Mouse (Mus musculus): ENCODE measurements at regions not wholly inside any gene's neighbourhood (a gene's known extent, or its start where the extent isn't known, plus 50 kb on each side); places are given as distances from the start of the nearest gene placed in this dataset.
A peak's percentile ranks its signal among the peaks of the same experiment; 100 is the strongest.

- H3K4me1 ChIP-seq (ENCODE audit: control insufficient read depth, insufficient read depth, low read length) = no peaks in the 10 kb centered on the region
- no peak overlapping the region for H3K4me3 ChIP-seq (replicated peaks; ENCODE audit: insufficient read depth, low read depth, low read length)
- no peak for TF ChIP-seq POLR2A (IDR thresholded peaks at IDR 0.05; ENCODE audit: borderline replicate concordance, insufficient read depth, low read length)
- TF ChIP-seq CTCF (IDR thresholded peaks at IDR 0.05; ENCODE audit: borderline replicate concordance, insufficient read depth, low read depth, low read length) = no peak
- H3K27me3 ChIP-seq (ENCODE audit: control insufficient read depth, insufficient read depth, low read length) = no peaks in the 10 kb centered on the region; the same call in 1 of the 2 replicates
- H3K27ac ChIP-seq (ENCODE audit: insufficient read depth, low read length) = no peak overlapping the region
- 85% methylated on average over 3 of the region's 3 CpGs for WGBS
- no peak for DNase-seq
These were observed 95.7 kb upstream of the Adgrl2 start for GRCm38 (mm10) chr3:149086086-149086485.

- DNase-seq = no peak
- Histone ChIP-seq H3K27me3 (ENCODE audit: control insufficient read depth, insufficient read depth, low read length) (no peaks in the 10 kb centered on the region; the same call in 1 of the 2 replicates), H3K27ac (ENCODE audit: insufficient read depth, low read length) (no peak overlapping the region), H3K4me1 (ENCODE audit: control insufficient read depth, insufficient read depth, low read length) (no peaks in the 10 kb centered on the region), H3K4me3 (replicated peaks; ENCODE audit: insufficient read depth, low read depth, low read length) (no peak overlapping the region)
- TF ChIP-seq POLR2A (IDR thresholded peaks at IDR 0.05; ENCODE audit: borderline replicate concordance, insufficient read depth, low read length) = no peak
- no peak for TF ChIP-seq CTCF (IDR thresholded peaks at IDR 0.05; ENCODE audit: borderline replicate concordance, insufficient read depth, low read depth, low read length)
- 74% methylated on average over 10 of the region's 10 CpGs for WGBS
These were observed 94.7 kb upstream of the Adgrl2 start for GRCm38 (mm10) chr3:149084861-149085598.

- TF ChIP-seq POLR2A (IDR thresholded peaks at IDR 0.05; ENCODE audit: borderline replicate concordance, insufficient read depth, low read length) = no peak
- Histone ChIP-seq H3K4me3 (replicated peaks; ENCODE audit: insufficient read depth, low read depth, low read length) (no peak overlapping the region), H3K4me1 (ENCODE audit: control insufficient read depth, insufficient read depth, low read length) (no peaks in the 10 kb centered on the region), H3K27ac (ENCODE audit: insufficient read depth, low read length) (no peak overlapping the region), H3K27me3 (ENCODE audit: control insufficient read depth, insufficient read depth, low read length) (no peaks in the 10 kb centered on the region; the same call in 1 of the 2 replicates)
- WGBS = 79% methylated on average over 11 of the region's 11 CpGs
- no peak for DNase-seq
These were observed 93.0 kb upstream of the Adgrl2 start for GRCm38 (mm10) chr3:149083391-149083790.

- Histone ChIP-seq H3K27ac (ENCODE audit: insufficient read depth, low read length) (no peak overlapping the region), H3K4me3 (replicated peaks; ENCODE audit: insufficient read depth, low read depth, low read length) (no peak overlapping the region), H3K27me3 (ENCODE audit: control insufficient read depth, insufficient read depth, low read length) (no peaks in the 10 kb centered on the region; the same call in 1 of the 2 replicates), H3K4me1 (ENCODE audit: control insufficient read depth, insufficient read depth, low read length) (no peaks in the 10 kb centered on the region)
- WGBS = 49% methylated on average over 4 of the region's 4 CpGs
- no peak for DNase-seq
- TF ChIP-seq POLR2A (IDR thresholded peaks at IDR 0.05; ENCODE audit: borderline replicate concordance, insufficient read depth, low read length) (no peak), CTCF (IDR thresholded peaks at IDR 0.05; ENCODE audit: borderline replicate concordance, insufficient read depth, low read depth, low read length) (no peak)
These were observed 88.5 kb upstream of the Adgrl2 start for GRCm38 (mm10) chr3:149078881-149079280.

- TF ChIP-seq POLR2A (IDR thresholded peaks at IDR 0.05; ENCODE audit: borderline replicate concordance, insufficient read depth, low read length) (no peak), CTCF (IDR thresholded peaks at IDR 0.05; ENCODE audit: borderline replicate concordance, insufficient read depth, low read depth, low read length) (no peak)
- no peaks in the 10 kb centered on the region for H3K27me3 ChIP-seq (ENCODE audit: control insufficient read depth, insufficient read depth, low read length)
- H3K4me3 ChIP-seq (replicated peaks; ENCODE audit: insufficient read depth, low read depth, low read length) = no peak overlapping the region
- DNase-seq = no peak
- 73% methylated on average over 21 of the region's 21 CpGs for WGBS
- no peak overlapping the region for H3K27ac ChIP-seq (ENCODE audit: insufficient read depth, low read length)
- no peaks in the 10 kb centered on the region for H3K4me1 ChIP-seq (ENCODE audit: control insufficient read depth, insufficient read depth, low read length)
These were observed 86.7 kb upstream of the Adgrl2 start for GRCm38 (mm10) chr3:149076928-149077551.

- Histone ChIP-seq H3K27me3 (ENCODE audit: control insufficient read depth, insufficient read depth, low read length) (no peaks in the 10 kb centered on the region), H3K4me3 (replicated peaks; ENCODE audit: insufficient read depth, low read depth, low read length) (peak overlapping the region; percentile 17), H3K27ac (ENCODE audit: insufficient read depth, low read length) (no peak overlapping the region), H3K4me1 (ENCODE audit: control insufficient read depth, insufficient read depth, low read length) (no peaks in the 10 kb centered on the region)
- DNase-seq = peak; percentile 15 to 27
- WGBS = 5% methylated on average over 5 of the region's 5 CpGs
- TF ChIP-seq CTCF (IDR thresholded peaks at IDR 0.05; ENCODE audit: borderline replicate concordance, insufficient read depth, low read depth, low read length) (no peak), POLR2A (IDR thresholded peaks at IDR 0.05; ENCODE audit: borderline replicate concordance, insufficient read depth, low read length) (no peak)
These were observed 85.1 kb upstream of the Adgrl2 start for GRCm38 (mm10) chr3:149075488-149075851.

GRCm38 (mm10) chr3:149074658-149075487 is 84.5 kb upstream of the Adgrl2 start:
- H3K4me1 ChIP-seq (ENCODE audit: control insufficient read depth, insufficient read depth, low read length) = no peaks in the 10 kb centered on the region
- H3K27ac ChIP-seq (ENCODE audit: insufficient read depth, low read length) = no peak overlapping the region
- no peak for TF ChIP-seq CTCF (IDR thresholded peaks at IDR 0.05; ENCODE audit: borderline replicate concordance, insufficient read depth, low read depth, low read length)
- TF ChIP-seq POLR2A (IDR thresholded peaks at IDR 0.05; ENCODE audit: borderline replicate concordance, insufficient read depth, low read length) = no peak
- DNase-seq = peak; percentile 38 to 40
- H3K27me3 ChIP-seq (ENCODE audit: control insufficient read depth, insufficient read depth, low read length) = no peaks in the 10 kb centered on the region
- 9% methylated on average over 27 of the region's 27 CpGs for WGBS
- peak overlapping the region; percentile 17 for H3K4me3 ChIP-seq (replicated peaks; ENCODE audit: insufficient read depth, low read depth, low read length)
